Mouse (Mus musculus) G1E (cell line): ENCODE measurements around the gene Myh3.

Experiments
- POLR2AphosphoS5 ChIP-seq: IDR thresholded peaks from 2 replicates; pipeline ENCODE4 v1.6.1; 2012; ENCODE audit warnings: low read depth, low read length, inconsistent platforms; ENCODE audit not compliant: insufficient replicate concordance
- TAL1 ChIP-seq: conservative IDR thresholded peaks from 2 replicates; pipeline ENCODE4 v1.6.1; 2012; ENCODE audit warnings: low read depth, low read length, inconsistent platforms, mixed read lengths

- TF ChIP-seq TAL1 = no peak
- no peak for TF ChIP-seq POLR2AphosphoS5
These were observed 65.9 kb downstream of the Myh3 start for GRCm38 (mm10) chr11:67143863-67144498.
